Mouse (Mus musculus): Measurements from ENCODE around the gene Max. TPM values are rescaled to one million over a fixed set of nuclear protein-coding genes. Genes with fewer than 3 reads are reported as not detected.

Gene Max
- polyA plus RNA-seq, 1 experiment, result 101 TPM

DNA sequence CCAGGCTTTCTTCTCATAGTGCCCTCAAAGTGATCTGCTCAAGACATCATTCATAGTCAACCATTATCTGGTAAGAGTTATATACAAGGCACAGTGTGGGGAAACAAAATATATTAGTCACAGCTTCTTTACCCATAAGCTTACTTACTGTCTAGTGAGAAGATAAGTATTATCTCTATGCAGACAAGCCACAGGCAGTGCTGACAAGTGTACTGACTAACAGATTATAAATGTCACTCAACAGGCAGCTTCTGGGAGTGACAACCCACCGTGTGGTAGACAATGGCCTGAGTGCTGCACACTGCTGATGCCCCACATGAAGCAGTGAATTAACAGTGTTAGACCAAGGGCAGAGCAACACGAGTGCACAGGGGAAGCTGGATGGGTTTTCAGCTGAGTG, 20.5 kb downstream of the Max start:
- H3K9me3 ChIP-seq (replicated peaks; ENCODE audit: control insufficient read depth, insufficient read depth, low read length, poor library complexity, severe bottlenecking), result no peaks in the 10 kb centered on the region
- no peak overlapping the region for H3K27ac ChIP-seq (ENCODE audit: insufficient read depth, low read length)
- TF ChIP-seq CTCF (IDR thresholded peaks at IDR 0.05; ENCODE audit: low read depth, low read length) (no peak), POLR2A (IDR thresholded peaks at IDR 0.05; ENCODE audit: insufficient read depth, low read length) (no peak), EP300 (IDR thresholded peaks at IDR 0.05; ENCODE audit: insufficient read depth, low read depth, low read length) (no peak)
- H3K27me3 ChIP-seq (ENCODE audit: control insufficient read depth, insufficient read depth, low read length, poor library complexity, severe bottlenecking), result no peaks in the 10 kb centered on the region
- H3K9ac ChIP-seq (ENCODE audit: low read depth, poor library complexity, severe bottlenecking), result no peak overlapping the region
- peaks cover 74% of the 10 kb centered on the region for H3K36me3 ChIP-seq (ENCODE audit: control insufficient read depth, insufficient read depth, low read length, poor library complexity, severe bottlenecking)
- H3K4me3 ChIP-seq (ENCODE audit: low read depth, low read length), result no peak overlapping the region
- H3K4me1 ChIP-seq (ENCODE audit: control insufficient read depth, insufficient read depth, low read length), result no peaks in the 10 kb centered on the region

DNA sequence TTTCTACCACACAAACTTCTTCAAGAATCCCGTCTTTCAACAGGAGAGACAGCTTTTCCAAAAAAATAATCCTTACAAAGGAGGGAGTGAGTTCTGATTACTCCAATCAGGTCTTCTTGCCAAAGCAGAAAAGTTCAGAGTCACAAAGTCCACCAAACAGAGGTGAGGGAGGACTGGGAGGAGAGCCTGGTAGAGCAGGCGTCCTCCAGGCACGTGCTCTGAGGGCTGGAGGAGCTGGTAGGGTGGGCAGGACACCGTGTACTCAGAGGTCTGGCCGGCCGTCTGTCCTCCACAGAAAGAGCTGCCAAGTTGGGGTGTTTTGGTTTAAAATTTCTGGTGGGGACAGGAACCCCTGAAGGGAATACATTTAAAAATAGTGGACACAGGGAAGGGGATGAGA, 24.0 kb downstream of the Max start:
- H3K27ac ChIP-seq (ENCODE audit: insufficient read depth, low read length), result no peak overlapping the region
- H3K4me1 ChIP-seq (ENCODE audit: control insufficient read depth, insufficient read depth, low read length), result no peaks in the 10 kb centered on the region
- peaks cover 56% of the 10 kb centered on the region for H3K36me3 ChIP-seq (ENCODE audit: control insufficient read depth, insufficient read depth, low read length, poor library complexity, severe bottlenecking)
- H3K9ac ChIP-seq (ENCODE audit: low read depth, poor library complexity, severe bottlenecking), result no peak overlapping the region
- TF ChIP-seq POLR2A (IDR thresholded peaks at IDR 0.05; ENCODE audit: insufficient read depth, low read length) (no peak), CTCF (IDR thresholded peaks at IDR 0.05; ENCODE audit: low read depth, low read length) (no peak), EP300 (IDR thresholded peaks at IDR 0.05; ENCODE audit: insufficient read depth, low read depth, low read length) (no peak)
- no peaks in the 10 kb centered on the region for H3K9me3 ChIP-seq (replicated peaks; ENCODE audit: control insufficient read depth, insufficient read depth, low read length, poor library complexity, severe bottlenecking)
- H3K27me3 ChIP-seq (ENCODE audit: control insufficient read depth, insufficient read depth, low read length, poor library complexity, severe bottlenecking), result no peaks in the 10 kb centered on the region
- no peak overlapping the region for H3K4me3 ChIP-seq (ENCODE audit: low read depth, low read length)

DNA sequence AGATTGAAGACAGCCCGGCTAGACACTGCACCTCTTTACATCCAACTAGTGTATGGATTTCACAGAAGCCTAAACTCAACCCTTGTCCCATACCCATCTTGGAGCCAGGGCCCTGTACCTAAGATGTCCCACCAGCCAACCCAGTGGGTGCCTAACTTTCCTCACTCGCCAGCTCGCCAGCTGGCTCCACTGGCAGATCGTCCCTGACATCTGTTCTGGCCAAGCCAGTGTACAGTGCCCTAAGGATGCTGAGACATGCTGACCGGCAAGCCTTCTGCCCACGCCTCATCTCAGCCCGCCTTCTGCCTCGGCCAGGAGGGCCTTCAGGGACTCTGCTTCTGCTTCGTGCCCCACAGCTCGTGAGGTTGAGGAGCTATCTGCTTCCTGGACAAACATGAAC, 25.8 kb downstream of the Max start:
- H3K27ac ChIP-seq (ENCODE audit: insufficient read depth, low read length), result no peak overlapping the region

DNA sequence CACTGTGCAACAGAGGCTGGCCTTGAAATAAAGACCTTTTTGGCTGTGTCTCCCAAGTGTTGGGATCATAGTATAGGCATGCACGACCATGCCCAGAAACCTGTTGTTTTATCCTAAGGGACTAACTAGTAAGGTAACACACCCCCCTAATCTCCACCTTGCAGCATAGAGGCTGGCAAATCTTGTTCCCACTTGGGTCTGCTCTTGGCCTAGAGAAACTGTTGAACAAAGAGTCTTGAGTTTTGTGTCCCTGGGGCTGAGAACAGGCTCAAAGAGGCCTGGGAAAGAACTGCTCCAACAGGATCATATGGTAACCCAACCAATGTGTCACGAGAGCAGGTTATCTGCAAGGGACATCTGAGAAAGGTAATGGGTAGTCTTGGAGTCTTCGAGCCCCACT, 27.6 kb downstream of the Max start:
- Histone ChIP-seq H3K27ac (ENCODE audit: insufficient read depth, low read length) (no peak overlapping the region), H3K4me1 (ENCODE audit: control insufficient read depth, insufficient read depth, low read length) (peaks cover 10% of the 10 kb centered on the region), H3K9me3 (replicated peaks; ENCODE audit: control insufficient read depth, insufficient read depth, low read length, poor library complexity, severe bottlenecking) (no peaks in the 10 kb centered on the region), H3K4me3 (ENCODE audit: low read depth, low read length) (no peak overlapping the region), H3K27me3 (ENCODE audit: control insufficient read depth, insufficient read depth, low read length, poor library complexity, severe bottlenecking) (no peaks in the 10 kb centered on the region), H3K9ac (ENCODE audit: low read depth, poor library complexity, severe bottlenecking) (no peak overlapping the region), H3K36me3 (ENCODE audit: control insufficient read depth, insufficient read depth, low read length, poor library complexity, severe bottlenecking) (peaks cover 24% of the 10 kb centered on the region)
- TF ChIP-seq CTCF (IDR thresholded peaks at IDR 0.05; ENCODE audit: low read depth, low read length) (no peak), POLR2A (IDR thresholded peaks at IDR 0.05; ENCODE audit: insufficient read depth, low read length) (no peak)

More for the DNA sequence above, 25.8 kb downstream of the Max start:
- H3K27me3 ChIP-seq (ENCODE audit: control insufficient read depth, insufficient read depth, low read length, poor library complexity, severe bottlenecking), result no peaks in the 10 kb centered on the region
- H3K9me3 ChIP-seq (replicated peaks; ENCODE audit: control insufficient read depth, insufficient read depth, low read length, poor library complexity, severe bottlenecking), result no peaks in the 10 kb centered on the region
- no peak overlapping the region for H3K4me3 ChIP-seq (ENCODE audit: low read depth, low read length)
- TF ChIP-seq POLR2A (IDR thresholded peaks at IDR 0.05; ENCODE audit: insufficient read depth, low read length) (no peak), CTCF (IDR thresholded peaks at IDR 0.05; ENCODE audit: low read depth, low read length) (no peak), EP300 (IDR thresholded peaks at IDR 0.05; ENCODE audit: insufficient read depth, low read depth, low read length) (no peak)
- H3K9ac ChIP-seq (ENCODE audit: low read depth, poor library complexity, severe bottlenecking), result no peak overlapping the region
- peaks cover 40% of the 10 kb centered on the region for H3K36me3 ChIP-seq (ENCODE audit: control insufficient read depth, insufficient read depth, low read length, poor library complexity, severe bottlenecking)
- peaks cover 7% of the 10 kb centered on the region for H3K4me1 ChIP-seq (ENCODE audit: control insufficient read depth, insufficient read depth, low read length)

DNA sequence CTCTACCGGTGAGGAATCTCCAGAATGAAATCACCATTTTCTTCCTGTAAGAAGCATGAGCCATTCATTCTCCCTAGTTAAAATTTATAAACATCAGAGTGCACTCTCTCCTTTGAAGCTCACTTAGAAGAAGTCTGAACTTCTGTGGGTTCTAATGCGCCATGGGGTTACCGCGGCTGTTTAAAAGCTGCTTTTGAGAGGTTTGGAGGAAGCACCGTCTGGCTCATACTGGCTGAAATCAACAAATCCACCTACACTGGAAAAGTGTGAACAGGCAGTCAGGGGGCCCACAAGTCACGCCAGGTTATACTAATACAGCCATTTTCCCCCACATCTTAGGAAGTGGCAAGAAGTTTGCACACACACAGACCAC, 29.3 kb downstream of the Max start:
- no peaks in the 10 kb centered on the region for H3K9me3 ChIP-seq (replicated peaks; ENCODE audit: control insufficient read depth, insufficient read depth, low read length, poor library complexity, severe bottlenecking)
- peaks cover 10% of the 10 kb centered on the region for H3K4me1 ChIP-seq (ENCODE audit: control insufficient read depth, insufficient read depth, low read length)
- no peak overlapping the region for H3K9ac ChIP-seq (ENCODE audit: low read depth, poor library complexity, severe bottlenecking)
- no peak overlapping the region for H3K27ac ChIP-seq (ENCODE audit: insufficient read depth, low read length)
- no peaks in the 10 kb centered on the region for H3K27me3 ChIP-seq (ENCODE audit: control insufficient read depth, insufficient read depth, low read length, poor library complexity, severe bottlenecking)
- no peak overlapping the region for H3K4me3 ChIP-seq (ENCODE audit: low read depth, low read length)
- H3K36me3 ChIP-seq (ENCODE audit: control insufficient read depth, insufficient read depth, low read length, poor library complexity, severe bottlenecking), result peaks cover 6% of the 10 kb centered on the region
- TF ChIP-seq POLR2A (IDR thresholded peaks at IDR 0.05; ENCODE audit: insufficient read depth, low read length), result no peak
- TF ChIP-seq CTCF (IDR thresholded peaks at IDR 0.05; ENCODE audit: low read depth, low read length), result no peak
- TF ChIP-seq EP300 (IDR thresholded peaks at IDR 0.05; ENCODE audit: insufficient read depth, low read depth, low read length), result no peak

DNA sequence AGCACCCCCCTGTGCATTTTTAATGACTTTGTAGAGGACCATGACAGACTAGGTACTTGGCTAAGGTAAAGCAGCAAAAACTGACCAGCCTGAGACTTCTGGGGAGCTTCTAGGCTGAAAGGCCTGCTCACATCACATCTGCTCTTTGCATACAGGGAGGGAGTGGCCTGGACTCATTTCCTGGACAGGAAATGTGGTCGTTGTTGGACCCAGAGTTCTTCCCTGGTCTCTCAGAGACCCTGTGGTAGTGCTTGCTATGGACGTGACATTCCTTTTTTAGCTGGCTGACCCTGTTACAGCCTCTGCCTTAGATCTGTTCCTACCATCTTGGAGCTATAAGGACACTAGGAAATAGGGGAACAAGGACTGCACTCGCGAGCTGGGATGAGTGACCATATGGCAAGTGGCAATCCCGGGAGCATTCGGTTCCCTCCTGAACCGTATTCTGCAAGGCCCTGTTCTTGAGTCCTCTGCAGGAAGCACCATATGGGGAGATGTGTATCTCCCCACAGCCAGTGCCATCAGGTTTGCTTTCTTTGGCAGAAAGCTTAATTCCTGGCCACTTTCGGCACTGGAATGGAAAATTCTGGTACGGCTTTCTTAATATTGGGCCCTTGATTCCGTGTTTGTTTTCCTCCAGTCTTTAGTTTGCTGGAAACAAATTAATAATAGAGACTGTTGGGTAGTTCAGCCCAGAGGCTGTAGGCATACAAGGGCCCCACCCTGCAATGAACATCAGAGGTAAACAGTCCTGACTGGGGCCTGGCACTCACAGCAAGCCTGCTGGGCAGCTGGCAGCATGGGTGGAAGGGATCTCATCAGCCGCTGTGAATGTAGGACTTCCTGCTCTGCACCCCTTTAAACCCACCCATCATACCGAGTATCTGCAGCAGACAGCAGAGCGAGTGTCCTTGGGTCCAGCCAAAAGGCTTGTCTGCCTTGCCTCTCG, 30.0 kb downstream of the Max start:
- Histone ChIP-seq H3K27me3 (ENCODE audit: control insufficient read depth, insufficient read depth, low read length, poor library complexity, severe bottlenecking) (no peaks in the 10 kb centered on the region), H3K36me3 (ENCODE audit: control insufficient read depth, insufficient read depth, low read length, poor library complexity, severe bottlenecking) (peaks cover 5% of the 10 kb centered on the region), H3K9ac (ENCODE audit: low read depth, poor library complexity, severe bottlenecking) (no peak overlapping the region), H3K4me1 (ENCODE audit: control insufficient read depth, insufficient read depth, low read length) (peaks cover 10% of the 10 kb centered on the region), H3K9me3 (replicated peaks; ENCODE audit: control insufficient read depth, insufficient read depth, low read length, poor library complexity, severe bottlenecking) (no peaks in the 10 kb centered on the region), H3K4me3 (ENCODE audit: low read depth, low read length) (no peak overlapping the region), H3K27ac (ENCODE audit: insufficient read depth, low read length) (no peak overlapping the region)
- TF ChIP-seq POLR2A (IDR thresholded peaks at IDR 0.05; ENCODE audit: insufficient read depth, low read length) (no peak), CTCF (IDR thresholded peaks at IDR 0.05; ENCODE audit: low read depth, low read length) (no peak), EP300 (IDR thresholded peaks at IDR 0.05; ENCODE audit: insufficient read depth, low read depth, low read length) (no peak)

Measured in ES-Bruce4 (cell line).